In the genomic region with DNA sequence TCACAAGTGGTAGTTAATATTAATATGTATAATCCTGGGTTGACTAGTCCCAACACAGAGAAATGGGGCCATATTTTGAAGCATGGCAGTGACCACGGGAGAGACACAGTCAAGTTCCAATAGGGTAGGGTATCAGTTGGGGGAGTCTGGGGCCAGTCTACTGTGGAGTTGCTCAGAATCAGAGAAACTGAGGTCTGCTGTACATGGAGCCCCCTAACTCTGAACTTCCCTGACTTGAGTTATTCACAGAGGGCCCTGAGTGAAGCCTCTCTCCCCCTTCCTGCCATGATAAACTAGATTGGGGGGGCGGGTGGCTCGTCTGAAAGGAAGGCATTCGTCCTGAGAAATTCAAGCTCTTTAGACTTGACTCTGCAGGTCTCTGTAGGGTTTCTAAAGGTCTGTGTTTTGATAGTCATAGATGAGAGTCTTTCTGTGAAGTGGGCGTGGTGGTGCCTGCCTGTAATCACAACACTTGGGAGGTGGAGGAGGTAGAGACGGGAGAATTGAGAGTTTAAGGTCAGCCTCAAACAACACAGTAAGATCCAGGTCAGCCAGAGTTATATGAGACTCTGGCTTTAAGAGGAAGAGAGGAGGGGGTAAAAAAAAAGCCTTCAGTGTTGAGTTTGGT, we compare ENCODE assay signal across 24 mouse cellular contexts. TPM values are rescaled to one million over a fixed set of nuclear protein-coding genes. Genes with fewer than 3 reads are reported as not detected.
A peak's percentile ranks its signal among the peaks of the same experiment; 100 is the strongest.
DNase-seq lines count a peak whose midpoint lies in the region; ATAC-seq and TF ChIP-seq lines count a peak whose summit lies in the region.
"Had no signal": no experiment of that assay in that cellular context is flagged by ENCODE, and none has a peak within 500 bp of the region (broad histone marks: within the 10 kb centered on the region; RNA-seq: fewer than 3 reads in every experiment).

No protein-coding gene starts in this region.

- H3K27ac ChIP-seq in kidney, embryonic 15.5 days: peak overlapping the region; percentile 64; the same call in 1 of the 2 replicates
- H3K27ac ChIP-seq in kidney, postnatal 0 days: no peak overlapping the region
- H3K27ac ChIP-seq: embryonic facial prominence, embryonic 10.5 days; embryonic facial prominence, embryonic 12.5 days; forebrain, embryonic 13.5 days; forebrain, embryonic 15.5 days had no signal

- no peak overlapping the region for H3K4me2 ChIP-seq in kidney, embryonic 15.5 days
- no peak overlapping the region for H3K4me2 ChIP-seq in kidney, postnatal 0 days (ENCODE audit: low read length)
- H3K4me2 ChIP-seq: embryonic facial prominence, embryonic 12.5 days; forebrain, embryonic 13.5 days; forebrain, embryonic 15.5 days had no signal

- TF ChIP-seq CTCF in kidney, postnatal 0 days (IDR thresholded peaks at IDR 0.05; ENCODE audit: low read depth): no peak

- no peaks in the 10 kb centered on the region for H3K27me3 ChIP-seq in kidney, embryonic 15.5 days
- no peaks in the 10 kb centered on the region for H3K27me3 ChIP-seq in kidney, postnatal 0 days (ENCODE audit: insufficient read depth, low read length)
- H3K27me3 ChIP-seq: CH12.LX; embryonic facial prominence, embryonic 12.5 days; forebrain, embryonic 13.5 days; forebrain, embryonic 15.5 days; Patski had no signal

- H3K9me3 ChIP-seq in kidney, embryonic 15.5 days (replicated peaks): no peaks in the 10 kb centered on the region
- no peaks in the 10 kb centered on the region for H3K9me3 ChIP-seq in kidney, postnatal 0 days (replicated peaks; ENCODE audit: low read length)
- H3K9me3 ChIP-seq: embryonic facial prominence, embryonic 10.5 days; embryonic facial prominence, embryonic 12.5 days; forebrain, embryonic 13.5 days; forebrain, embryonic 15.5 days; G1E had no signal

- whole genome bisulfite sequencing in kidney, embryonic 15.5 days: 33% methylated on average over 6 of the region's 6 CpGs
- 39% methylated on average over 6 of the region's 6 CpGs for WGBS in kidney, postnatal 0 days

- peaks cover 7% of the 10 kb centered on the region for H3K36me3 ChIP-seq in kidney, embryonic 15.5 days
- H3K36me3 ChIP-seq in kidney, postnatal 0 days (ENCODE audit: insufficient read depth, low read length): no peaks in the 10 kb centered on the region
- H3K36me3 ChIP-seq: forebrain, embryonic 15.5 days had no signal

- H3K9ac ChIP-seq in kidney, embryonic 15.5 days: no peak overlapping the region
- H3K9ac ChIP-seq in kidney, postnatal 0 days (ENCODE audit: low read depth, low read length): no peak overlapping the region
- H3K9ac ChIP-seq: embryonic facial prominence, embryonic 12.5 days; forebrain, embryonic 13.5 days; forebrain, embryonic 15.5 days had no signal

- peak; percentile 88 for ATAC-seq in kidney, embryonic 15.5 days (replicated peaks; ENCODE audit: low FRiP score)
- ATAC-seq in kidney, postnatal 0 days (replicated peaks; ENCODE audit: low FRiP score, low read depth): no peak
- ATAC-seq: activated CD4-positive, CD25-positive, alpha-beta regulatory T cell, adult 4 months; CD4-positive, CD25-positive, alpha-beta regulatory T cell, adult 4 months; forebrain, embryonic 13.5 days; forebrain, embryonic 15.5 days; Patski had no signal

- no peak overlapping the region for H3K4me3 ChIP-seq in kidney, embryonic 15.5 days (replicated peaks)
- no peak overlapping the region for H3K4me3 ChIP-seq in kidney, postnatal 0 days (replicated peaks; ENCODE audit: low read depth, low read length)
- H3K4me3 ChIP-seq: embryonic facial prominence, embryonic 10.5 days; embryonic facial prominence, embryonic 12.5 days; forebrain, embryonic 13.5 days; forebrain, embryonic 15.5 days had no signal

- peaks cover 22% of the 10 kb centered on the region for H3K4me1 ChIP-seq in kidney, embryonic 15.5 days
- H3K4me1 ChIP-seq in kidney, postnatal 0 days (replicated peaks; ENCODE audit: insufficient read depth, low read length): peaks cover 4% of the 10 kb centered on the region; the same call in 1 of the 2 replicates

- DNase-seq in heart, adult 11 months: peak; percentile 73
- DNase-seq in heart, adult 8-10 months (ENCODE audit: low spot score): no peak
- DNase-seq in kidney, adult 18-20 months: no peak
- peak; percentile 74 for DNase-seq in kidney, postnatal 0 days (ENCODE audit: low spot score)
- no peak for DNase-seq in kidney, postnatal 14 days
- DNase-seq: adrenal gland, adult 8-10 months; adrenal gland, postnatal 14 days; adrenal gland, postnatal 36 days; B cell, adult 2 months; cerebellum, adult 11-12 months; cerebellum, adult 2 months; cerebellum, adult 9-10 months; cerebellum, postnatal 10 days; cerebellum, postnatal 25 days had no signal

RNA-seq across cellular contexts. Expression of a gene that starts 20.1 kb away (rescaled TPM):
- 10 to 100 TPM; 13.1 to 17.0 (median 14.7) TPM for total RNA-seq in heart, adult 8-10 months (2022)
- polyA plus RNA-seq in kidney, embryonic 15.5 days (2015; fragmentation: Nextera tagmentation; extraction: Ambion mirVana): 13.5 and 13.9 TPM in 2 replicates
- polyA plus RNA-seq in kidney, postnatal 0 days (2015; fragmentation: Nextera tagmentation; extraction: Ambion mirVana): 7.6 and 7.9 TPM in 2 replicates

Comparison
In these comparisons a context has a peak if more than half of its experiments do, and no peak if none do; other contexts are left out.
1. DNase-seq: peak in heart, adult 11 months (single experiment) and kidney, postnatal 0 days (single experiment); none in heart, adult 8-10 months (single experiment), kidney, adult 18-20 months (single experiment) and kidney, postnatal 14 days (single experiment).